Mouse (Mus musculus) stomach, embryonic 14.5 days (tissue): ENCODE data around the gene Lmx1a. TPM values are rescaled to one million over a fixed set of nuclear protein-coding genes. Genes with fewer than 3 reads are reported as not detected.

Source experiments
- ATAC-seq: fragments of 200-750 bp; cut with Nextera tagmentation; 2 replicates; pipeline ENCODE4 v1.8.0; 2017; ENCODE audit warnings: low read depth, moderate TSS enrichment; ENCODE audit not compliant: insufficient number of reproducible peaks, insufficient read depth, low FRiP score
- H3K27ac ChIP-seq: fragments of 300-500 bp; sonication (generic); 2 replicates; pipeline ENCODE4 v1.5.1; 2014; ENCODE audit warnings: mild to moderate bottlenecking, low read length, moderate library complexity, mixed read lengths
- H3K27me3 ChIP-seq: fragments of 300-500 bp; sonication (generic); 2 replicates; pipeline ENCODE4 v1.6.1; 2014; ENCODE audit warnings: low read length, control low read depth, mixed read lengths; ENCODE audit not compliant: control insufficient read depth, insufficient read depth
- H3K36me3 ChIP-seq: fragments of 300-500 bp; sonication (generic); 2 replicates; pipeline ENCODE4 v1.6.1; 2014; ENCODE audit warnings: mild to moderate bottlenecking, control low read depth, low read length, moderate library complexity, mixed read lengths; ENCODE audit not compliant: control insufficient read depth, insufficient read depth
- H3K4me1 ChIP-seq: fragments of 300-500 bp; sonication (generic); 2 replicates; pipeline ENCODE4 v1.6.1; 2014; ENCODE audit warnings: low read length, control low read depth, mixed read lengths; ENCODE audit not compliant: control insufficient read depth, insufficient read depth
- H3K4me2 ChIP-seq: fragments of 300-500 bp; sonication (generic); replicated peaks from 2 replicates; pipeline ENCODE4 v1.6.1; 2014; ENCODE audit warnings: low read depth, low read length, control low read depth
- H3K4me3 ChIP-seq: fragments of 300-500 bp; sonication (generic); 2 replicates; pipeline ENCODE4 v1.5.1; 2014; ENCODE audit warnings: low read depth, low read length, control low read depth
- H3K9ac ChIP-seq: fragments of 300-500 bp; sonication (generic); replicated peaks from 2 replicates; pipeline ENCODE4 v1.6.1; 2014; ENCODE audit warnings: low read depth, mild to moderate bottlenecking, control low read depth, low read length, moderate library complexity, mixed read lengths
- H3K9me3 ChIP-seq: fragments of 300-500 bp; sonication (generic); 2 replicates; pipeline ENCODE4 v1.6.1; 2016; ENCODE audit warnings: low read depth, low read length, control low read depth; ENCODE audit not compliant: control insufficient read depth
- WGBS: fragments of 180-500 bp; shearing (Covaris S2); extraction: QIAGEN DNeasy Blood & Tissue Kit; methylation state at CpG from one replicate; pipeline ENCODE4 v1.1.7; 2014; 5-methylcytosine and 5-hydroxymethylcytosine counted together
- polyA plus RNA-seq: library from polyadenylated mRNA; unstranded; fragments of >200 nt; fragmentation: Nextera tagmentation; extraction: Ambion mirVana; gene quantifications from 2 replicates; pipeline ENCODE4 v1.2.1, GENCODE M21; 2014

The Lmx1a gene
- polyA plus RNA-seq, 1 experiment from 2014 or later = 0.10 TPM

DNA sequence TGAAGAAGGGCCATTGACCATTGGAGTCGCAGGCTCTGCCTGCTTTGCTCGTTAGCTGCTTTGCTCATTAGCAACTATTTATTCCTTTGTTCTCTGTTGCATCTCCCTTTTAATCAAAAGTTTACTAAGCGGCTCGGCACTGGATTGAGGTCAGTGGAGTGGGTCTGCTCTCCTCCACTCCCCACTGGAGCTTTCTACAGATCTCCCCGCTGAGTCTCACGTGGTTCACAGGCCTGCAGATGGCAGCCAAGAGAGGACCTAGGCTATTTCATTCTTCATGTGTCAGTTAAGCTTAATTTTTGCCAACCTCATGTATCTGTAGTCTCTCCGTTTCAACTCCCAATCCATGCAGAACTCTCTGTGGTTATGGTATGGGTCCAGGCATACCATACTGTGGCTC, 16.5 kb downstream of the Lmx1a start:
- 0 out of 2 replicates have a peak, but pooled peaks cover 2% of the 10 kb centered on the region for H3K27me3 ChIP-seq
- 85% methylated on average over 7 of the region's 7 CpGs for WGBS

DNA sequence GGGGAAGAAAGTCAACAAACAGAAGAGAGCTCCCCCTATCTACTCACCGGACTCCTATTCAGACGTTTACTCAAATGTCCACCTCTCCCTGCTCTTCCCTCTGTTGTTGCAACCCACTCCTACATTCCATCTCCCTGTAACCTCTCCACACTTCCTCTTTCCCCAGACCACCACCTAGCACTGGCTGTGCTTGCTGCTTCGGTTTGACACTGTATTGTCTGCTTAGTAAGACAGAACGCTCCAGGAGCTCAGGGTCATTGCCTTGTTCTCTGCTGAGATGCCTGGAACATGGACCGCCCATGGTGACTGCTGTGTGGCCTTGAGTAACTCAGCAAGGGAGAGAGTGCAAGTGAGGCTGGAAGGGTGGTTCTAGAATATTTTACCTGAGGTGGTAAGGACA, 19.7 kb downstream of the Lmx1a start:
- Histone ChIP-seq H3K9me3 (no peaks in the 10 kb centered on the region), H3K9ac (no peak overlapping the region), H3K4me2 (no peak overlapping the region), H3K4me3 (no peak overlapping the region), H3K27ac (no peak overlapping the region), H3K27me3 (no peaks in the 10 kb centered on the region), H3K36me3 (no peaks in the 10 kb centered on the region), H3K4me1 (no peaks in the 10 kb centered on the region)
- no peak for ATAC-seq
- WGBS = 51% methylated on average over 5 of the region's 5 CpGs

More for the DNA sequence above, 16.5 kb downstream of the Lmx1a start:
- Histone ChIP-seq H3K4me1 (no peaks in the 10 kb centered on the region), H3K36me3 (no peaks in the 10 kb centered on the region), H3K4me3 (no peak overlapping the region), H3K27ac (no peak overlapping the region), H3K4me2 (no peak overlapping the region), H3K9ac (no peak overlapping the region), H3K9me3 (no peaks in the 10 kb centered on the region)
- ATAC-seq = no peak

DNA sequence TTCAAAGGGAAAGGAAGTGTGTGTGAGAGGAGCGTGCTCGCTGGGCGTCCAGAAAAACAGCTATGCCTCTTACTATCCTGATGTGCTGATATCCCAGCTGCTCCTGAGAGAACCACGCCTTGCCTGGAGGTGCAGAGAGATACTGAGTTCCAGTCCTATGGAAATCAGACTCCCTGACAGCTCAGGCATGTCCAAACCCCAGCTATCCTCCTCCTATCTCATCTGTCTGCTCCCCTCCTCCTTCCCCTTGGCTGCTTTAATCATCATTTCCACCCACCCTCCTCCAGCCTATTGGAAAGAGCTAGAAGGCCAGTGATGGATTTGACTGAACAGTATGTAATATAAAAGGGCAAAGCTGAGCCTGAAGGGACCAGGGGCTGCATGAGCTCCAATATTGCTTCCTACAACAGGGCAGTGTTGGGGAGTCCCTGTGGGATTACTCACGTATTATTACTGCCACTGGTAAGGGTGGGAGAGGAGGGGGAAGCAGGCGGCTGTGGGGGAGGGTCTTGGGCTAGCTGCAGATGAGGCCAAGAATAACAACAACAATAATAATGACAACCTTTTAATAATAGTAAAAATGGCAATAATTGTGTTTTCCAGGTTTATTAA, 26.8 kb downstream of the Lmx1a start:
- H3K4me3 ChIP-seq = no peak overlapping the region
- no peak for ATAC-seq
- H3K27me3 ChIP-seq = no peaks in the 10 kb centered on the region
- no peak overlapping the region for H3K27ac ChIP-seq
- H3K4me2 ChIP-seq = no peak overlapping the region
- H3K4me1 ChIP-seq = no peaks in the 10 kb centered on the region
- H3K36me3 ChIP-seq = no peaks in the 10 kb centered on the region
- no peak overlapping the region for H3K9ac ChIP-seq
- 70% methylated on average over 6 of the region's 6 CpGs for WGBS
- H3K9me3 ChIP-seq = no peaks in the 10 kb centered on the region

DNA sequence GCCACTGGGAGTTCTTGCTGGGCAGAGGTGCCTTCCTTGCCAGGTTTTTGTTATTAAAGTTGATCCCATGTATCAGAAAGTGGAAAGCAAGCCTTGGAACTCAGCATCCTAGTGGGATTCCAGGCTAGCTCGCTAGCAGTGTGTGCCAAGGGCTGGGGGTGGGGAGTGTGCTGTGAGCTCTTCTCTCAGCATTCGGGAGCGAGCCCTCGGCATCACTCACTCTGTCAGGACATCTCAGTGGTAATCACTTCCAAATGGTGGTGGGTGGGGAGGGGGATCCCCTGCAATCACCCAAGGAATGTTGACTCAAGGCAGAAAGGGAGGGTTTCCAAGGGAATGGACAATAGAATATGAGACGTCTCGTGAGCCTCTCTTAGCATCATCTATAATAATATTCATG, 45.4 kb downstream of the Lmx1a start:
- no peaks in the 10 kb centered on the region for H3K36me3 ChIP-seq
- no peak overlapping the region for H3K4me2 ChIP-seq
- H3K27ac ChIP-seq = no peak overlapping the region
- ATAC-seq = no peak
- no peaks in the 10 kb centered on the region for H3K4me1 ChIP-seq
- no peak overlapping the region for H3K9ac ChIP-seq
- no peaks in the 10 kb centered on the region for H3K9me3 ChIP-seq
- WGBS = 4% methylated on average over 6 of the region's 6 CpGs
- H3K4me3 ChIP-seq = no peak overlapping the region
- H3K27me3 ChIP-seq = 0 out of 2 replicates have a peak, but pooled peaks cover 2% of the 10 kb centered on the region

DNA sequence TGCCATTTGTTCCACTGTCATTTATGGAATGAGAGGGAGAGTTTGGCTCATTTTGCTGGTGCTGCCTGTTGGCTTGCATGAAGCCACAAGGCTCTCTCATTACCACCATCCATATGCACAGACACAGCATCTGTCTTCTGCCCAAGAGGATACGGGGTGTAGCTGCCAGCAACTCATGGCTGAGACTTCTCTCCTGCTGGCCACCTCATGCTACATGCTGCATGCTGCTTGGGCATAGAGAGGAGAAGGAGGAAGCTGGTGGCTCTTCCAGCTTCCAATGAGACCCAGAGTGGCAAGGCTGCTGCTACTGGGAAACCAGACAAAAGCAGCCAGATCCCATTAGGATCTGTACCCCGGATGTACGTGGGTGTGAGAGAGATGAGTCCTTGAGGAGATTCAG, 47.8 kb downstream of the Lmx1a start:
- Histone ChIP-seq H3K4me3 (no peak overlapping the region), H3K9me3 (no peaks in the 10 kb centered on the region), H3K4me1 (no peaks in the 10 kb centered on the region), H3K4me2 (no peak overlapping the region), H3K9ac (no peak overlapping the region), H3K27me3 (0 out of 2 replicates have a peak, but pooled peaks cover 2% of the 10 kb centered on the region), H3K36me3 (no peaks in the 10 kb centered on the region), H3K27ac (no peak overlapping the region)
- ATAC-seq = no peak
- 80% methylated on average over 3 of the region's 3 CpGs for WGBS

DNA sequence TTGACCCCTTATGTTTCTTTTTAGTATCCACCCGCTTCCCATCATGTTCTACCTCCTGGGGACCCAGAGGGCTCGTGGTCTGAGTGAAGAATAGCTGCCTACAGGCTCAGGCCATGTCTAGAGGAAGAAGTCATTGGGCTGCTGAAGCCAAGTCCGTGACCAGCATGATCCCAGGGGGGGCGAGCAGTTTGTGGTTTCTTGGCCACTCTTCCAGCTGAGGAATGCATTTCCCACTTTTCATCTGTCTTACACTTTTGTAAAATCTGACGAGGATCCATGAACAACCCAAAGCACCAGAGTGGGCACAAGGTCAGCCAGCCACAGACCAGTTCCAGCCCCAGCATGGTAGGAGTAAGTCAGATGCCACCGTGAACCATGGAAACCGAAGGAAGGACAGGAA, 50.2 kb downstream of the Lmx1a start:
- Histone ChIP-seq H3K9me3 (no peaks in the 10 kb centered on the region), H3K36me3 (no peaks in the 10 kb centered on the region), H3K9ac (no peak overlapping the region), H3K4me1 (no peaks in the 10 kb centered on the region), H3K27me3 (no peaks in the 10 kb centered on the region), H3K27ac (no peak overlapping the region), H3K4me2 (no peak overlapping the region), H3K4me3 (no peak overlapping the region)
- WGBS = 76% methylated on average over 7 of the region's 7 CpGs
- ATAC-seq = no peak

DNA sequence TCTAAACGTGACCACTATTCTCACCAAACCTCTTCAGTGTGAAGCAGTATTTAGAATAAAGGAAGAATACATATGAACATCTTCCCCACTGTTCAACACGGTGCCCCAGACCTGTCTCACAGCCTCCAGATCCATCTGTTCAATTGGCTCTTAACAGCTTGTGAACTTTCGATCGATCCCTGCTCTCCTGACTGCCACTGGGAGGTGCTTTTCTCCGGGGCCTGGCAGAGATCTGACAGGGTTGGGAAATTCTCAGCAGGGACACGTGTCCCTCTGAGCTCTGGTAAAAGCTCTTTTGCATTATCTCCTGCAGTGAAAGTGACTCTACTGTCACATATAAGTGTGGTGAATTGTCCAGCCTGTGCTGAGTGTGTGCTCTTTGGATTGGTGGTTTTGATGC, 57.6 kb downstream of the Lmx1a start:
- Histone ChIP-seq H3K27me3 (no peaks in the 10 kb centered on the region), H3K27ac (no peak overlapping the region), H3K4me2 (no peak overlapping the region), H3K9me3 (no peaks in the 10 kb centered on the region), H3K4me3 (no peak overlapping the region), H3K9ac (no peak overlapping the region), H3K4me1 (no peaks in the 10 kb centered on the region), H3K36me3 (no peaks in the 10 kb centered on the region)
- 39% methylated on average over 6 of the region's 6 CpGs for whole genome bisulfite sequencing
- ATAC-seq = no peak

DNA sequence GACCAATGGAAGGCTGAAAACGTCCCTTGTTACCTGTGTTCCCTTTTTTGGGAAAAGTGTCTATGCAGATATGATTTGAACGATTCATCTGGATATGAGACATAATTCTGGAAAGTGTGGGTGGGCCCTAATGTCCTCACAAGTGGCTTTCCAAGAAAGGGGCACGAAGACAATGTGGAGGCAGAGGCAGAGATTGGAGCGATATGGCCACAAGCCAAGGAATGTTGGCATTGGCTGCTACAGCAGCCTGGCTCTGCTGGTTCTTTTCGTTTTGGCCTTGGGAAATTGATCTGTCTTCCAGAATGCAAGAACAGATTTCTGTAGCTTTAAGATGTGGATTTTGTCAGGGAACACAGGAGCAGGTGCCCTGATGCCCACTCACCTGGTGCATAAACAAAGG, 63.6 kb downstream of the Lmx1a start:
- no peak overlapping the region for H3K4me3 ChIP-seq
- H3K9ac ChIP-seq = no peak overlapping the region
- WGBS = 75% methylated on average over 5 of the region's 5 CpGs
- no peak for ATAC-seq
- no peaks in the 10 kb centered on the region for H3K27me3 ChIP-seq
- no peak overlapping the region for H3K27ac ChIP-seq
- no peak overlapping the region for H3K4me2 ChIP-seq
- H3K36me3 ChIP-seq = no peaks in the 10 kb centered on the region
- no peaks in the 10 kb centered on the region for H3K9me3 ChIP-seq
- H3K4me1 ChIP-seq = 0 out of 2 replicates have a peak, but pooled peaks cover 3% of the 10 kb centered on the region

DNA sequence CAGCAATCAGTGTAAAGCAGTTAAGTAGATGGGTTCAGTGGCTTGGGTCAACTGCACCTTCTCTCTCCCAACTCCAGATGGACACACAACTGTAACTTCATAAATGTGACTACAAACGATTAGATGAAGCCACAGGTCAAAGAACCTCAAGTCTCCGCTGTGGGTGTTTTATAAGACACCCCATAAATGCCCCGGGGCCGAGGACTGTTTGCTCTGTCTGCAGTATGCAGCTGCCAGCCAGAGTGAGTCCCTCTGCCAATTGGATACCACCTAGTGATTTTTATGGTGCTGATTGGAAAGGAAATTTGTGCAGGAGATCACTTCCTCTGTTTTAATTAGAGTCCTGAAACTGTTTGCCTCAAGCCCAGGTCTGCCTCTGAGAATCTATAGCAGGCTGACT, 65.0 kb downstream of the Lmx1a start:
- 68% methylated on average over 4 of the region's 4 CpGs for WGBS
- Histone ChIP-seq H3K27me3 (no peaks in the 10 kb centered on the region), H3K27ac (no peak overlapping the region), H3K9me3 (no peaks in the 10 kb centered on the region), H3K9ac (no peak overlapping the region), H3K4me3 (no peak overlapping the region), H3K4me2 (no peak overlapping the region), H3K36me3 (no peaks in the 10 kb centered on the region), H3K4me1 (0 out of 2 replicates have a peak, but pooled peaks cover 3% of the 10 kb centered on the region)
- ATAC-seq = no peak
